Mouse (Mus musculus) c-Kit-positive CD71-negative TER-119-negative erythroid progenitor cells, embryonic 14.5 days (primary cell): ENCODE results near the gene Coro1a.
"Not testable (repeated sequence)": the region's sequence is repeated elsewhere in the genome, so short reads cannot be mapped to it uniquely, and the experiment has no call there.

Experiments used
- DNase-seq: peaks from one replicate; pipeline ENCODE4 v3.0.0-alpha.2; 2013; ENCODE audit warnings: low read depth

Gene Coro1a

GRCm38 (mm10) chr7:126707442-126708174 is at the start of gene Coro1a:
TSS of gene Coro1a (minus strand) at chr7:126707787.
- DNase-seq = no peak

DNA sequence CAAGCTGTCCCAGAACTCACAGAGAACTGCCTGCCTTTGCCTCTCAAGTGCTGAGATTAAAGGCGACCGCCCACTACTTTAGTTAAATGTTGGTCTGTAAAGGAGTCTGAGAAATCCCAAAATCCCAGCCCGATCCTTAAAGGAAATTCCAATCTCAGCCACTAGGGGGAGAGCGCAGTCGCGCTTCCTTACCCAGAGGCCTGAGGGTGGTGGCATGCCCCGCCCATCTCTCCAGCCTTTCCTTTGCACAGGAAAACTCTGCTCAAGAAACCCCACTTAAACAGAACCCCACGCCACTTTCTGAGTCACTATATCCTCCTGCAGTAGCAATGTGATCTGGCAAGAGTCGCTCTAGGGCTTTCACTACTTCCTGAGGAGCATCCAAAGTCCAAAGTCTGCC is 47.3 kb upstream of the Coro1a start:
- peak; percentile 70 for DNase-seq

DNA sequence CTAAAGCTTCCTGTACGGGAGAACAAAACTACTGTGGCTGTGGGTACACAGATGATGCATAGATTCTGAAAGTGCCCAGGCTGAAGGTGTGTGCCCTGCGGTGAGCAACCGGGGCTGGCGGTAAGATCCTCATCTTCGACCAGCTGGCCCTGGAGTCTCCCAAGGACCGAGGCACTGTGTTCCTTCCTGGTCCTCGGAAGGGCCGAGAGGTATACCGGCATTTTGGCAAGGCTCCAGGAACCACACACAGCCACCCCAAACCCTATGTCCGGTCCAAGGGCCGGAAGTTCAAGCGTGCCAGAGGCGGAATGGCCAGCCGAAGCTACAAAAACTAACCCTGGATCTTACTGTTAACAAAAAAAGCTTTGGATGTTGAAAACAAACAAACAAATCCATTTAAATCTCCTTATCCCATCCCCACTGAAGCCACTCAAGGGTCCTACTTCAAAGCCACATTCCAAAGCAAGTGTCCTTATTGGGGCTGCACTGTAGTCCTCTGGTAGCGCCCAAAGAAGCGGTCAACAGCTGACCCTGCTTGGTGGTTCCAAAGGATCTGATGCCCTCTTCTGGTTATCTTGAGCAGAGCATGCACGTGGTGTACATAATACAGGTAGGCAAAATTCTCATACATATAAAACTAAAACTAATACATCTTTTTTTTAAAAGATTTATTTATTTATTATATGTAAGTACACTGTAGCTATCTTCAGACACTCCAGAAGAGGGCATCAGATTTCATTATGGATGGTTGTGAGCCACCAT is 42.2 kb upstream of the Coro1a start:
- DNase-seq = no peak

GRCm38 (mm10) chr7:126748824-126749223 is 41.2 kb upstream of the Coro1a start:
- DNase-seq = no peak

DNA sequence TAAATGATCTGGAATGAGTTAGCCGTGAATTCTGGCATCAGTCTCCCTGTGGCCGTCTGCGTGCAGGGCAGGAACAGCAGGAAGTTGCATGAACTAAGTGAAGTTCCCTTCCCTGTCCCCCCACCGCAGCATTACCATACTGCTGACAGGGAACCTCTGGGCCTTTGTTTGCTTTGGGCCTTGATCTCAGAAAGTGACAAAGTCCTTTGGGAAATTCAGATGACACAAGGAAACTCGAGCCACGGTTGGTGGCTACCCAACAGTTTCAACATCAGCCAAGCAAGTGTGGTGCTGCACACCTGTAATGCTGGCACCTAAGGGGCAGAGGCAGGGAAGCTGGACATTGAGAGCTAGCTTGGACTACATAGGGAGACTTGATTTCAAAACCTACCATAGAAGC is 39.2 kb upstream of the Coro1a start:
- no peak for DNase-seq

GRCm38 (mm10) chr7:126746066-126746465 is 38.5 kb upstream of the Coro1a start:
- DNase-seq = no peak

DNA sequence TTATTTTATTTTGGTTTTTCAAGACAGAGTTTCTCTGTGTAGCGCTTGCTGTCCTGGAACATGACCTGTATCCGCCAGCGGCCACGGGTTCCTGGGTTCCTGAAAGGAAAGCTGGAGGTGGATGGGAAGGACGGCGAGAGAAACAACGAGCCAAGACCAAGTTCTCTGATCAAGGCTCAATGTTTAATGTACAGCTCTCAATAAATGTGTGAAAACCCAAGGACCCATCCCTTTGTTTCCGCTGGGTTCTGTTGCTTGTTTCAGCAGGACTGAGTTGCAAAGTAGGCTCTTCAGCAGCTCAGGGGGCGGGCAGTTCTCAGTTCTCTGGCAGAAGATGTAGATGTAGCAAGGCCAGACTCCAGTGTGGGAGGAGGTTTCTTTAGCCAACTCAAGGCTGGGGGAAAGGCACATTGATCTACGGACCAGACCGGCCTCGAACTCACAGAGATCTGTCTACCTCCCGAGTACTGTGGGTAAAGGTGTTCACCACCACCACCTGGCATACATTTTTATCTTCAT is 34.4 kb upstream of the Coro1a start:
- no peak for DNase-seq

- no peak for DNase-seq
Measured at GRCm38 (mm10) chr7:126741452-126741851, 33.9 kb upstream of the Coro1a start.

DNA sequence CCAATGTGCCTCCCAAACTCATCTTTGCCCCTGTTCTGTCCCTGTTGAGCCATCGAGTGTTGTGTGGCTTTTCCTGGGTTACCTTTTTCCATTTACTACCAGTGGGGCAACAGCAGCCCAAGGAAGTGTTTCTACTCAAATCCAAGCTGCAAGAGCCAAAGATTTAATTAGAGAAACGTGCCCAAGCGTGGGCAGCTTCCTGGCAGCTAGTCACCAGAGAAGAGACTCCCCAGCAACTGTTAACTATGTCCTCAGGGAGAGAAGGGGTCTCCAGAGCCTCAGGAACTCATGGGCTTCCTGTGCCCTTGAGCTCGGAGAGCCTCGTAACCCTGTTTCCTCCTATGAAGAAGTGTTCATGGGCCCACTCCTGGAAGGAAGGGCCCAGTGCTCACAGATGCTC is 33.4 kb upstream of the Coro1a start:
- no peak for DNase-seq

- DNase-seq = no peak
Measured at GRCm38 (mm10) chr7:126740132-126740735, 32.6 kb upstream of the Coro1a start.

DNA sequence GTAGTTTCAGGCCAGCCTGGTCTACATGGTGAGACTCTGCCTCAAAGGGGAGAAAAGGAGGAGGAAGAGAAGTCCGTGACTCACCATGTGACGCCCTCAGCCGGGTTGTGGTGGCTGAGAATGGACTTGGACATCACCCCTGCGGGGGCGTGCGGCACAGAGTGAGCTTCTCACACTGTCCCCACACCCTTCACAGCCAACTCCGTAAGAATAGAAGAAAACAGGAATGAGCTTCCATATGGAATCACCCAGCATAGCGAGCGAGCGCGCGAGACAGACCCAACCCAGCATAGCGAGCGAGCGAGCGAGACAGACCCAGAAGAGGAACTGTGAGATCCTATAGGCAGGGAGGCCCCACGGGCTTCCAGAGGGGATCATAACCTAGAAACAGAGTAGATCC is 32.0 kb upstream of the Coro1a start:
- DNase-seq = no peak

GRCm38 (mm10) chr7:126736122-126736521 is 28.5 kb upstream of the Coro1a start:
- DNase-seq = no peak

GRCm38 (mm10) chr7:126730256-126730789 is 22.7 kb upstream of the Coro1a start:
- DNase-seq = not testable (repeated sequence)

GRCm38 (mm10) chr7:126725667-126726066 is 18.1 kb upstream of the Coro1a start:
- DNase-seq = no peak

DNA sequence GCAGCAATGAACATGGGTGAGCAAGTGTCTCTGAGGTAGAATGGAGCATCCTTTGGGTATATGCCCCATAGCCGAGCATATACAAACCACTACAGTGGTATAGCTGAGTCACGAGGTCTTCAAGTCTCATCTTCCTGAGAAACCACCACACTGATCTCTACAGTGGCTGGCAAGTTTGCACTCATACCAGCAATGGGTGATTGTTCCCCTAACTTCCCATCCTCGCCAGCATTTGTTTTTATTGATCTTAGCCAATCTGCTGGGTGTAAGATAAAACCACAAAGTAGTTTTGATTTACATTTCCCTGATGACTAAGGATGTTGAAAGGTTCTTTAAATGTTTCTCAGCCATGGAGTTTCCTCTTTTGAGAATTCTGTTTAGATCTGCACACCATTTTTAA is 17.5 kb upstream of the Coro1a start:
- no peak for DNase-seq

DNA sequence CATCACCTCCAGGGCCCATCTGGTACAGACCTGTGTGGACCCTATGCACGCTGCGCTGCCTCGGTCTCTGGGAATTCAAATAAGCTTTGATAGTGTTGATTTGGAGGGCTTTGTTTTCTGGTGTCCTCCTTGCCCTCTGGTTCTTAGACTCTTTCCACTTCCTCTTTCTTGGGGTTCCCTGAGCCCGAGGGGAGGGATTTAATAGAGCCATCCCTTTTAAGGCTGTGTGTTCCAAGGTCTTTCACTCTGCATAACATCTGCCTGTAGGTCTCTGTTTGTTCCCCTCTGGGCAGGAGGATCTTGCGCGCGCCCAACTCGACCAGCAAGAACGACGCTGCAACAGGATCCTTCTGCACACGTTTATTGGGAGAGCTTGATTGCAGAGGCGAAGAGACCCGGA is 14.0 kb upstream of the Coro1a start:
- DNase-seq = no peak

DNA sequence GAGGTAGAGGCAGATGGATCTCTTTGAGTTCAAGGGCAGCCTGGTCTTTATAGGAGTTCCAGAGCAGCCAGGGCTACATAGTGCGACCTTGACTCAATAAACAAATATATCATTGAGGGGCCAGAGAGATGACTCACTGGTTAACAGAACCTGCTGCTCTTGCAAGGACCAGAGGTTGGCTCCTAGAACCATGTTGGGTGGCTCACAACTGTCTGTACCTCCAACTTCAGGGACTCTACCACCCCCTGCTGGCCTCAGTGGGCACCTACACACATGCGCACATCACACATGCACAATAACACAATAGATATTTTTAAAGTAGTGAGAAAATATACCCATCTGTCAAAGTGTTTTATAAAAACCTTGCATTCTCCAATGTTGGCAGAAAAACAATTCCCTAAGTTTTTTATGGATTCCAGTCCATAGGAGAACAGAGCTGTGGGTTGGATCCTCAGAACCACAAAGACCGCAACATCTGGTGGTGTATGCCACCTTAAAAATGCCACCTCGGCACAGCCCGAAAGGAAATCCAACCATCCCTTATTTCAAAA is 11.3 kb upstream of the Coro1a start:
- no peak for DNase-seq

GRCm38 (mm10) chr7:126717566-126717965 is 10.0 kb upstream of the Coro1a start:
- no peak for DNase-seq

- no peak for DNase-seq
Measured at GRCm38 (mm10) chr7:126715679-126716078, 8.1 kb upstream of the Coro1a start.

- no peak for DNase-seq
Measured at GRCm38 (mm10) chr7:126711910-126712309, 4.3 kb upstream of the Coro1a start.

DNA sequence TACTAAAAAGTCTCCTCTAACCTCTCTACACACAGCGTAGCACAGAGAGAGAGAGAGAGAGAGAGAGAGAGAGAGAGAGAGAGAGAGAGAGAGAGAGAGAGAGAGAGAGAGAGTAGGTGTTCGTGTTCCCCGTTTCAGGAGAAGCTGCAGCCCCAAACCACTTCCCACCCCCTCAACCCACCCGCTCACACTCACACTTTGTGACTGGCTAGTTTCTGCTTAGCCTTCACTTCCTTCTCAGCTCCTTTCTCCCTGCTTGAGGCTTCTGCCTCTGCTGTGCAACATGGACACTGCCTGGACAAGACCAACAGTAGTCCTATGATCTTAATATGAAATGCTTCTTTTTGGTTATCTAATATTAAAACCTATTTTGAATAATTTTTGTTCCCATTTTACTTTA is 2.7 kb upstream of the Coro1a start:
- DNase-seq = no peak
